Mouse (Mus musculus) kidney, adult 2 months (tissue): Measurements from ENCODE around the gene Sh3rf3.

Source experiments
- CTCF ChIP-seq: fragments of 200-500 bp; conservative IDR thresholded peaks from 2 replicates; pipeline ENCODE4 v1.5.1; 2011; ENCODE audit warnings: low read depth, mild to moderate bottlenecking, control low read depth, low read length, moderate library complexity, mixed read lengths; ENCODE audit not compliant: insufficient read depth, insufficient read length
- POLR2A ChIP-seq: fragments of 200-500 bp; IDR thresholded peaks from one replicate; pipeline ENCODE4 v1.6.1; 2011; ENCODE audit warnings: low read depth, low read length, control low read depth

GRCm38 (mm10) chr10:59105885-59106284 lies 292.7 kb downstream of the Sh3rf3 start:
- TF ChIP-seq CTCF (no peak), POLR2A (no peak)
